Mouse (Mus musculus): Measurements from ENCODE around the gene Entpd6. TPM values are rescaled to one million over a fixed set of nuclear protein-coding genes. Genes with fewer than 3 reads are reported as not detected.

Gene Entpd6
- polyA plus RNA-seq (2017; shearing (Covaris generic)), result 59.5 TPM

DNA sequence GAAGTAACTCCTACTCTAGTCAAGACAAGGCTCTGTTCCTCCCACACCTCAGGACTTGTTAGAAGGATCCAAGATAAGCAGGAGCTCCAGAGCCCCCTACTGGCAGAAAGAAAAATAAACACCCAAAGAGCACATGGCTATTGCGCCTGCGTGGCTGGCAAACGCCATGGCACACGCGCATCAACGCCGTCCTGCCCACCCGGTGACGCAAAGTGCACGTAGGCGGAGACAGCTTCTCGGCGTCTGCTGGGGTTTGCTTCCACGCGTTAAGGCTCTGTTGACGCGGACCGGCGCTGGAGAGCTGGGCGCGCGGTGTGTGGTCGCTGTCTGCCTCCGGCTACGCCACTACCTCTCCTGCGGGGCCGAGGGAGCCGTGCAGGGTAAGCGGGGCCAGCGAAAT, at the start of gene Entpd6:
TSS of gene Entpd6 (plus strand) at position 189 of the 400 bp plus-strand sequence.

DNA sequence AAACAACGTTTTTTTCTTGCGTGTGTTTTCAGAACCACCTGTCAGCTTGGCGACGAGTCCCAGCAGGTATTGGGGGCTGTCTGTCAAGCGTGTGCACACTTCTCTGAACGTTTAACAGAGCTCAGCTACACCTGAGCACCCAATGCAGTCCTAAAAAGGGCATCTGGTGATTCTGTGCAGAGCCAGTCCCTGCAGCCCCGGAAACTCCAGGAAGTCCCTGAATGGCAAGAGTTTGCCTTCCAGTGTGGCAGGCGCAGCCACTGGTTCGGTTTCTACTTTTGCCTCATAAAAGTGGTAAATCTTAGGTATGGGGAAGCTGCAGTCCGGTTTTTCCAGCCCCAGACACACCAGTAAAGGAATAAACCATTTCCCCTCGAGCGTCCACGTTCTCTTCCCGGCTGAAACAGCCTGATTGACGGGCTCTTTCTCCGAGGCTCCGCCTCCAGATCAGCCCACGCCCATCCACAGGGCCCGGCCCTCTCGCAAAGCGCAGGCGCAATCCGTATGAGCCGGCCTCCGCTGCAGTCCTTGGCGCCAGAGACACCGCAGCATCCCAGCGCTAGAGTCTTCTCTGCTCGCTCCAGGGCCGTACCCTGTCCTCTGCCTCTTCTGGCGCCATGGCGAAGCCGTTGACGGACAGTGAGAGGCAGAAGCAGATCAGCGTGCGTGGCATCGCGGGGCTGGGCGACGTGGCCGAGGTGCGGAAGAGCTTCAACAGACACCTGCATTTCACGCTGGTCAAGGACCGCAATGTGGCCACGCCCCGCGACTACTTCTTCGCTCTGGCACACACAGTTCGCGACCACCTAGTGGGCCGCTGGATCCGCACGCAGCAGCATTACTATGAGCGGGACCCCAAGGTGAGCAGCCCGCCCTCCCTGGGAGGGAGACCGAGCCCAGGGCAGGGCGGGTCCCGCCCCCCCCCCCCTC, 37.7 kb downstream of the Entpd6 start, which contains the start of gene Pygb:
TSS of gene Pygb (plus strand) at position 485 of the 930 bp plus-strand sequence.

Other genes with a start within 250 kb of the Entpd6 start
- gene Cst7, start 178.6 kb upstream of the Entpd6 start, polyA plus RNA-seq (2017; shearing (Covaris generic)), result 326 TPM
- 37.0 TPM for gene Apmap, start 140.5 kb upstream of the Entpd6 start, polyA plus RNA-seq (2017; shearing (Covaris generic))
- 19.7 TPM for gene Acss1, start 80.5 kb upstream of the Entpd6 start, polyA plus RNA-seq (2017; shearing (Covaris generic))
- not detected for gene Vsx1, start 59.7 kb upstream of the Entpd6 start, polyA plus RNA-seq (2017; shearing (Covaris generic))
- 115 TPM for gene Pygb, start 37.7 kb downstream of the Entpd6 start, polyA plus RNA-seq (2017; shearing (Covaris generic))
- gene Abhd12, start 155.7 kb downstream of the Entpd6 start, polyA plus RNA-seq (2017; shearing (Covaris generic)), result 15.3 TPM
- gene Gins1, start 156.4 kb downstream of the Entpd6 start, polyA plus RNA-seq (2017; shearing (Covaris generic)), result 5.6 TPM

Measured in activated CD4-positive, CD25-positive, alpha-beta regulatory T cell, adult 9 weeks (primary cell).